Mouse (Mus musculus) thymus, postnatal 25 days (tissue): ENCODE measurements around the gene H2-Ob.
A peak's percentile ranks its signal among the peaks of the same experiment; 100 is the strongest.

Experiments used
- DNase-seq: peaks from one replicate; pipeline ENCODE4 v3.0.0; 2022

H2-Ob gene

DNA sequence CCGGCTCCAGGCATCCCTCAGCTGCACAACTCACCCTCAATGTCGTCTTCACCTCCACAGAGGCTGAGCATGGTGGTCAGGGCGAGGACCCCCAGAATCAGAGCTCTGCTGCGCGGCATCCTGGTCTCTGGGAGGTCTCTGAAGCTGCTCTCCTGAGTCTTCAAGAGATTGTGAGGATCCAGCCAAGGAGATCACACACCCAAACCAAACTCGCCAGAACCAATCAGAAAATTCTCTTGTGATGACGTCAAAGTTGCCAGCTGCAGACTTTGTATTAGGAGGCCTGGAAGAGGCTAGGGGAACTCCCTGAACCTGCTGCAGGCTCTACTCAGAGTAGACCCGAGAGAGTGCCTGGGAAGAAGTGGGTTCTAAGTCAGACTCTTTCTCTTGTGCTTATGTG lies 48.9 kb downstream of the H2-Ob start, which contains the start of gene H2-Aa:
Gene H2-Aa (minus strand): TSS at position 176 of the 400 bp plus-strand sequence.
- peak; percentile 86 for DNase-seq

DNA sequence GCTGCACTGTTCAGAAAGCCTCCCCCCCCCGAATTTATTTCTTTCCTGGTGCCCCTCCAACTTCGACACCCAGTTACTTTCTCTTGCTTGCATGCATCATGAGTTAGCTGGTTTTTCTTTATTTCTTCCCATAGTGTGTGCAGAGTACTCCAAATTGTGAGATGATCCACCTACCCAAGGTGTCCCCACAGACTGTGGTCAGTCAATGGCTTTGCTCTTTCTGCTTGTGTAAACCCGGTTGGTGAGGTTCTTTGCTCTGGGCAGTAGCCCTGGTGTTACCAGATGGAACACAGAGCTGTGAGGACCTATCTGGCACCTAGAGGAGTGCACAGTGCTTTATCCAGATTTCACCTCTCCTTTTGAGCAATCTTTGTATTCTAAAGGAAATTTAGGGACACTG lies 49.4 kb downstream of the H2-Ob start:
- no peak for DNase-seq

- peak; percentile 81 for DNase-seq
These were observed 52.9 kb downstream of the H2-Ob start for GRCm38 (mm10) chr17:34291609-34292008.

- DNase-seq = no peak
These were observed 53.9 kb downstream of the H2-Ob start for GRCm38 (mm10) chr17:34292570-34292969.

DNA sequence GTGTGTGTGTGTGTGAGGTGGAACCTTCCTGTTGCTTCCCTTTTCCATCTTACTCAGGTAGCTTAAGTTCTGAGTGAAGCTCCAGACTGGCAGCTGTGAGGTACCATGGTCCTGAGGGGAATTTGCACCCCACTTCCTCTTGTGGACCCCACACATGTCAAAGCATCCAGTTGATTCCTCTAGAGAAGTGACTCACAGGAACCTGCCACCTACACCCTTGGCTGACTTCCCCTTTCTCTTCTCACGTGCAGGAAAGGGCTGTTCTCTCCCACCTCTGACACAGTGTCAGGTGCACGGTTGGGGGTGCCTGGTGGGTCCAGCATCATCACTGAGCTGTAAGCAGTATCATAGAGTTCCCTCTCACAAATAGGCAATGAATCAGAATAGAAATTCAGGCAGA lies 54.8 kb downstream of the H2-Ob start:
- no peak for DNase-seq

- no peak for DNase-seq
These were observed 55.5 kb downstream of the H2-Ob start for GRCm38 (mm10) chr17:34294249-34294648.

- DNase-seq = no peak
These were observed 56.6 kb downstream of the H2-Ob start for GRCm38 (mm10) chr17:34295307-34295706.

- peak; percentile 49 for DNase-seq
These were observed 57.4 kb downstream of the H2-Ob start for GRCm38 (mm10) chr17:34295891-34296794.

- DNase-seq = no peak
These were observed 60.7 kb downstream of the H2-Ob start for GRCm38 (mm10) chr17:34299356-34299755.

DNA sequence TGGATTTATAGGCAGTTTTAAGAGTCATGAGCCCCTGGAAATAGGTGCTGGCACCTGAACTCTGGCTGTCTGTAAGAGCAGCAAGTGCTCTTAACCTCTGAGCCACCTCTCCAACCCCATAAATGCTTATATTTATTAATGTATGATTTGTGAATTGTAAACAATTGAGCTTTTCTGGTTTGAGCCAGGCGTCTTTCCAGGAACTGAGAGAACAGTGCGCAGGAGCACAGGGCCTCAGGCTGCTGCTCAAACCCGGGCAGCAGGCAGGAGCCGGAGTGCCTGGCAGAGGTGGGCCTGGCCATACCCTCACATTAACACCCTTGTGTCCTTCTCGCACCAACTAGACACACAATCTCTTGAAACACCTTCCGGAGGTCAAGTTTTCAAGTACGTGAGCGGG lies 61.4 kb downstream of the H2-Ob start:
- DNase-seq = no peak

- no peak for DNase-seq
These were observed 62.2 kb downstream of the H2-Ob start for GRCm38 (mm10) chr17:34300691-34301566.

DNA sequence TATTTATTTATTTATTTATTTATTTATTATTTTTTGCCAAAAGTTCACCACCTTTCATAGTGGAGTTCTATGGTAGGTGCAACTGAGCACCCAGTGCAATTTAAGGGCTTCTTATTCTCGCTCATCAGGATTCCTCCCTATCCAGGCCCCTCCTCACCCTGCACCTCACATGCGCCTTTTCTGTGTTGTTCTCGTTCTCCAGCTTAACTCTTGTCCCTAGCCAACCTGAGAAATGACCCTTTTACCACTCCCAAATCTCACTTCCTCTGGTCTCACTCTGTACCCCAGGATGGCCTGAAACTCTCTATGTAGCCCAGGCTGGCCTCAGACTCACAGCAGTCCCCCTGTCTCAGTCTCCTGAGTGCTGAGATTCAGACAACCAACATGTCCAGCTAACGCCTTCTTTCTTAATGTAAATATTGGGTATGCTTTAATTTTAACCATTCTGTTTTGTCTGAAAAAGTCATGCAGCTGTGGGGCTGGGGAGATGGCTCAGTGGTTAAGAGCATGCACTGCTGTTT lies 63.0 kb downstream of the H2-Ob start:
- no peak for DNase-seq

DNA sequence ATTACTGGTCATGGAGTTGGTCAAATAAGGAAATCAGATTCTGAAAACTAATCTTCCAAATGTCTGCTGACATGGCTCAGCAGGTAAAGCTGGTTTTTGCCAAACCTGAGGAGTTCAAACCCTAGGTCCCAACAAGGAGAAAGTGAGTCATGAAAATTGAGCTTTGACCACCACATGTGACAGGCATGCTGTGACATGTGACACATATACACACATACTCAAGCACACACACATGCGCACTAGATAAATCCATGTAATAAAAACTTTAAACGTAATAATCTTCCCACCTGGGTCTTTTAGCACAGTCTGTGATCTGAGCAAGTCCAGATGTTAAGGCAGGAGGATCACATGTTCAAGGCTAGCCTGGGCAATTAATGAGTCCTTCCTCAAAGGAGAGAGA lies 65.1 kb downstream of the H2-Ob start:
- DNase-seq = no peak
